Mouse (Mus musculus): ENCODE measurements around the gene Bcam.

DNA sequence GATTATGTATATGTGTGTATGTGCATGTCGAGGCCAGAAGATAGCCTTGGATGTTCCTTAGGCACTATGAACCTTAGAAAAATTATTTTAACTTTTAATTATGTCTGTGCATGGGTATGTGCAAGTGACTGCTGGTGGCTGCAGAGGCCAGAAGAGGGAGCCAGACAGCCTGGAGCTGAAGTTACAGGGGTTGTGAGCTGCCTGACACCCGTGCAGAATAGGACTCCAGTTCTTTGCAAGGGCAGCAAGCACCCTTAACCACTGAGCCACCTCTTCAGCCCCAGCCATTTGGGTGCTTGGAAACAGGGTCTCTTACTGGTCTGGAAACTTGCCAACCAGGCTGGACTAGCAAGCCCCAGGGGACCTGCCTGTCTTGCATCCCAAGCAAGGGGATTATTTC lies 15.8 kb downstream of the Bcam start:
- TF ChIP-seq CTCF (IDR thresholded peaks at IDR 0.05) = peak; percentile 57
- TF ChIP-seq POLR2A (IDR thresholded peaks at IDR 0.05; ENCODE audit: insufficient read depth, low read depth, low read length) = 0 out of 2 replicates have a peak, but pooled peaks have one; percentile 16
- TF ChIP-seq EP300 (IDR thresholded peaks at IDR 0.05; ENCODE audit: insufficient read depth, low read depth, low read length) = no peak

All from heart, adult 2 months (tissue).